Mouse (Mus musculus) brown adipose tissue, adult 24 weeks (tissue): ENCODE data around the gene Calcb. TPM values are rescaled to one million over a fixed set of nuclear protein-coding genes. Genes with fewer than 3 reads are reported as not detected.

Experiments used
- polyA plus RNA-seq: library from polyadenylated mRNA; stranded (reverse); fragments of >200 nt; gene quantifications from 2 replicates; pipeline ENCODE4 v1.2.4, GENCODE M21; 2012; ENCODE audit not compliant: missing spikeins, insufficient read depth, insufficient read length

The Calcb gene
- polyA plus RNA-seq, 1 experiment: not detected

Other genes starting within 250 kb of the Calcb start
- gene Cyp2r1, start 155.7 kb upstream of the Calcb start, polyA plus RNA-seq: 1.4 and 2.3 TPM in 2 replicates
- 1.8 TPM in 1 of 2 replicates, not detected in the other for gene Calca, start 82.3 kb upstream of the Calcb start, polyA plus RNA-seq
- not detected in 2 replicates for gene Insc, start 25.1 kb downstream of the Calcb start, polyA plus RNA-seq